Mouse (Mus musculus) liver, embryonic 14.5 days (tissue): Measurements from ENCODE around the gene Kif28. TPM values are rescaled to one million over a fixed set of nuclear protein-coding genes. Genes with fewer than 3 reads are reported as not detected.

Experiments
- ATAC-seq: fragments of 200-750 bp; cut with Nextera tagmentation; 2 replicates; pipeline ENCODE4 v1.8.0; 2017; ENCODE audit warnings: moderate number of reproducible peaks, mild to moderate bottlenecking, moderate library complexity; ENCODE audit not compliant: insufficient read depth
- DNase-seq, 3 experiments: peaks; one replicate each; pipeline ENCODE4 v3.0.0-alpha.2; 2012 to 2013; ENCODE audit warnings: low read depth in 3 of 3, low spot score in 3 of 3
- H3K27ac ChIP-seq: fragments of 300-500 bp; sonication (generic); 2 replicates; pipeline ENCODE4 v1.5.1; 2014; ENCODE audit warnings: moderate library complexity, mild to moderate bottlenecking, control low read depth, inconsistent platforms
- H3K27me3 ChIP-seq: fragments of 300-500 bp; sonication (generic); 2 replicates; pipeline ENCODE4 v1.6.1; 2014; ENCODE audit warnings: mild to moderate bottlenecking, low read length, moderate library complexity; ENCODE audit not compliant: control insufficient read depth, insufficient read depth
- H3K36me3 ChIP-seq: fragments of 300-500 bp; sonication (generic); replicated peaks from 2 replicates; pipeline ENCODE4 v1.6.1; 2014; ENCODE audit warnings: low read depth; ENCODE audit not compliant: control insufficient read depth, insufficient read depth
- H3K4me1 ChIP-seq, 2 experiments: fragments of 200-500 bp in 1 of 2; fragments of 300-500 bp in 1 of 2; sonication (generic) in 1 of 2; replicated peaks; 2 replicates each; pipeline ENCODE4 v1.6.1; 2012 to 2014; ENCODE audit warnings: antibody characterized with exemption in 1 of 2, inconsistent platforms in 1 of 2, low read length in 1 of 2; ENCODE audit not compliant: control insufficient read depth in 2 of 2, insufficient read depth in 2 of 2
- H3K4me2 ChIP-seq: fragments of 300-500 bp; sonication (generic); 2 replicates; pipeline ENCODE4 v1.6.1; 2014; ENCODE audit warnings: low read depth, mild to moderate bottlenecking, control low read depth, moderate library complexity
- H3K4me3 ChIP-seq, 2 experiments: fragments of 200-500 bp in 1 of 2; fragments of 300-500 bp in 1 of 2; sonication (generic) in 1 of 2; 2 replicates each; pipeline ENCODE4 v1.5.1; 2012 to 2014; ENCODE audit warnings: low read depth in 2 of 2, low read length in 2 of 2, mild to moderate bottlenecking in 2 of 2, control low read depth in 1 of 2, inconsistent platforms in 1 of 2, moderate library complexity in 1 of 2; ENCODE audit not compliant: insufficient read depth in 1 of 2
- H3K9ac ChIP-seq: fragments of 300-500 bp; sonication (generic); replicated peaks from 2 replicates; pipeline ENCODE4 v1.6.1; 2014; ENCODE audit warnings: mild to moderate bottlenecking, control low read depth, moderate library complexity
- H3K9me3 ChIP-seq: fragments of 300-500 bp; sonication (generic); 2 replicates; pipeline ENCODE4 v1.6.1; 2016; ENCODE audit warnings: low read length, mixed read lengths; ENCODE audit not compliant: control insufficient read depth
- CTCF ChIP-seq: IDR thresholded peaks from 2 replicates; pipeline ENCODE4 v1.5.1; 2016; ENCODE audit warnings: antibody characterized with exemption, low read depth, control low read depth
- EP300 ChIP-seq: IDR thresholded peaks from 2 replicates; pipeline ENCODE4 v1.6.1; 2016; ENCODE audit warnings: antibody characterized with exemption, low read depth
- WGBS: fragments of 180-500 bp; shearing (Covaris S2); extraction: QIAGEN DNeasy Blood & Tissue Kit; methylation state at CpG from one replicate; pipeline ENCODE4 v1.1.7; 2014; ENCODE audit not compliant: insufficient replicate concordance; 5-methylcytosine and 5-hydroxymethylcytosine counted together
- polyA plus RNA-seq, 2 experiments: library from polyadenylated mRNA; depleted of rRNA in 1 of 2; stranded (reverse) in 1 of 2; unstranded in 1 of 2; fragments of >200 nt; fragmentation: Nextera tagmentation in 1 of 2; extraction: Ambion mirVana in 1 of 2; gene quantifications; 2 replicates each; pipeline versions ENCODE4 v1.2.1 to v1.2.3; 2012 to 2014

Kif28 gene
- polyA plus RNA-seq, 2 experiments = 0.01 TPM; not detected in 1

GRCm38 (mm10) chr1:179710739-179711138 is 34.3 kb downstream of the Kif28 start:
- ATAC-seq (no peak), DNase-seq (no peak)
- Histone ChIP-seq H3K27me3 (no peaks in the 10 kb centered on the region), H3K9ac (no peak overlapping the region), H3K4me1 (peaks cover 0 to 2% of the 10 kb centered on the region in 2 experiments; a peak in 2 of 4 replicates), H3K4me2 (no peak overlapping the region), H3K9me3 (no peaks in the 10 kb centered on the region), H3K36me3 (no peaks in the 10 kb centered on the region), H3K4me3 (no peak overlapping the region), H3K27ac (no peak overlapping the region)
- TF ChIP-seq CTCF = no peak
- TF ChIP-seq EP300 = no peak
- WGBS = 46% methylated on average over 5 of the region's 5 CpGs

DNA sequence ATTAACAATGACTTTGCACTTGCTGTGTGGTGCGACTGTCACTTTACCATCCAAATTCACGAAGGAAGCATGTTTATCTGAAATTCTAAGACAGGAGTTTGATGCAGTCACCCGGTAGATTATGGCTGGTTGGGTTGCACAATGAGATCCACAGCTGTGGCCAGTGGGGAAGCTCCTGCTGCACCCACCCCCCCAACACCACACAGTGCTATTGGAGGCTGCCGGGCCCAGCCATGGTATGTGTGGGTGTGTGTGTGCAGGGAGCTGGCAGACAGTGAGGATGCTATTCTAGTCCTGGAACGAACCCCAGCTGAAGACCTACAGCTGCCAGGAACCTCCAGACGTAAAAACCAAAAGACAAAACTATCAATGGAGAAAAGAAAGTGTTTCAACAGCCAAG is 35.7 kb downstream of the Kif28 start:
- Histone ChIP-seq H3K4me2 (no peak overlapping the region), H3K27ac (no peak overlapping the region), H3K4me1 (peaks cover 0 to 3% of the 10 kb centered on the region in 2 experiments; a peak in 2 of 4 replicates), H3K4me3 (no peak overlapping the region), H3K9me3 (no peaks in the 10 kb centered on the region), H3K9ac (no peak overlapping the region), H3K27me3 (no peaks in the 10 kb centered on the region), H3K36me3 (no peaks in the 10 kb centered on the region)
- DNase-seq (no peak), ATAC-seq (no peak)
- no peak for TF ChIP-seq EP300
- no peak for TF ChIP-seq CTCF
- 44% methylated on average over 6 of the region's 6 CpGs for WGBS

GRCm38 (mm10) chr1:179705154-179705553 is 39.9 kb downstream of the Kif28 start:
- Histone ChIP-seq H3K27ac (no peak overlapping the region), H3K4me1 (peaks cover 0 to 7% of the 10 kb centered on the region in 2 experiments; a peak in 2 of 4 replicates)

GRCm38 (mm10) chr1:179704150-179704549 is 40.9 kb downstream of the Kif28 start:
- no peaks in the 10 kb centered on the region for H3K36me3 ChIP-seq
- no peak overlapping the region for H3K27ac ChIP-seq
- H3K9me3 ChIP-seq = no peaks in the 10 kb centered on the region
- H3K4me3 ChIP-seq = no peak overlapping the region
- H3K27me3 ChIP-seq = no peaks in the 10 kb centered on the region
- WGBS = 8% methylated on average over 3 of the region's 3 CpGs
- no peak for ATAC-seq
- no peak overlapping the region for H3K9ac ChIP-seq
- H3K4me2 ChIP-seq = no peak overlapping the region
- no peak for DNase-seq
- TF ChIP-seq CTCF (no peak), EP300 (no peak)
- H3K4me1 ChIP-seq = peaks cover 0 to 7% of the 10 kb centered on the region in 2 experiments; a peak in 2 of 4 replicates

More at GRCm38 (mm10) chr1:179705154-179705553, 39.9 kb downstream of the Kif28 start:
- Histone ChIP-seq H3K36me3 (no peaks in the 10 kb centered on the region), H3K9me3 (no peaks in the 10 kb centered on the region), H3K4me2 (no peak overlapping the region), H3K27me3 (no peaks in the 10 kb centered on the region), H3K9ac (no peak overlapping the region), H3K4me3 (no peak overlapping the region)
- TF ChIP-seq CTCF = no peak
- TF ChIP-seq EP300 = no peak
- WGBS = 67% methylated on average over 6 of the region's 6 CpGs
- DNase-seq (no peak), ATAC-seq (no peak)

DNA sequence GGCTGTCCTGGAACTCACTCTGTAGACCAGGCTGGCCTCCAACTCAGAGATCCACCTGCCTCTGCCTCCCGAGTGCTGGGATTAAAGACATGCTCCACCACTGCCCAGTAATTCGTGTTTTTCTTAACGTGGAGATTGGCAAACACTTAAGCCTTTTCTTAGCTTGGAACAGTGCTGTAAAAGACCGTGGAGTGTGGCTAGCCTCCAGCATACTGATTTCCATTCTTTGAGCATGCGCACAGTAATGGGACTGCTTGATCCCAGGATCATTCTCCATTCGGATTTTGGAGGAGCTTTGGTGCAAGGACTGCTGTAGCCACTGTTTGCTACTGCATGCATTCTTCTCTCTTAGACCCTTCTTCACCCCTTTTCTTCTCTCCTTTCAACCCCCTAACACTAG is 55.6 kb downstream of the Kif28 start:
- H3K27ac ChIP-seq = no peak overlapping the region
- H3K27me3 ChIP-seq = no peaks in the 10 kb centered on the region

More for the DNA sequence above, 55.6 kb downstream of the Kif28 start:
- Histone ChIP-seq H3K4me3 (no peak overlapping the region), H3K4me1 (no peaks in the 10 kb centered on the region), H3K9ac (no peak overlapping the region), H3K9me3 (no peaks in the 10 kb centered on the region), H3K4me2 (no peak overlapping the region), H3K36me3 (no peaks in the 10 kb centered on the region)
- no peak for TF ChIP-seq CTCF
- no peak for TF ChIP-seq EP300
- ATAC-seq (no peak), DNase-seq (no peak)
- 53% methylated on average over 6 of the region's 6 CpGs for WGBS
